Mouse (Mus musculus) mesoderm, embryonic 11.5 days (tissue): Measurements from ENCODE around the gene Akap3.

Experiments
- DNase-seq: peaks from one replicate; pipeline ENCODE4 v3.0.0-alpha.2; 2012; ENCODE audit warnings: low read depth, low spot score

Gene Akap3

GRCm38 (mm10) chr6:126852881-126853280 is at the start of gene Akap3:
Gene Akap3, plus strand, starts transcription at chr6:126853098.
- no peak for DNase-seq

GRCm38 (mm10) chr6:126806783-126807182 is 46.1 kb upstream of the Akap3 start:
- peak; percentile 6 for DNase-seq

GRCm38 (mm10) chr6:126808134-126808533 is 44.8 kb upstream of the Akap3 start:
- no peak for DNase-seq

- DNase-seq = no peak
Measured at GRCm38 (mm10) chr6:126808561-126808960, 44.3 kb upstream of the Akap3 start.

- DNase-seq = no peak
Measured at GRCm38 (mm10) chr6:126811481-126811880, 41.4 kb upstream of the Akap3 start.

- DNase-seq = no peak
Measured at GRCm38 (mm10) chr6:126815206-126815750, 37.6 kb upstream of the Akap3 start.

GRCm38 (mm10) chr6:126816338-126816737 is 36.6 kb upstream of the Akap3 start:
- no peak for DNase-seq

- DNase-seq = no peak
Measured at GRCm38 (mm10) chr6:126823087-126823486, 29.8 kb upstream of the Akap3 start.

GRCm38 (mm10) chr6:126836628-126837027 is 16.3 kb upstream of the Akap3 start:
- DNase-seq = no peak

GRCm38 (mm10) chr6:126848712-126849704 is 3.9 kb upstream of the Akap3 start, which contains the start of gene Ndufa9:
Gene Ndufa9, minus strand, starts transcription at chr6:126849136.
- peak; percentile 94 for DNase-seq

GRCm38 (mm10) chr6:126877118-126877517 is 24.2 kb downstream of the Akap3 start:
- DNase-seq = no peak

- no peak for DNase-seq
Measured at GRCm38 (mm10) chr6:126907378-126907777, 54.5 kb downstream of the Akap3 start.

- DNase-seq = peak; percentile 4
Measured at GRCm38 (mm10) chr6:126907876-126908275, 55.0 kb downstream of the Akap3 start.

- no peak for DNase-seq
Measured at GRCm38 (mm10) chr6:126910727-126911126, 57.8 kb downstream of the Akap3 start.

- DNase-seq = no peak
Measured at GRCm38 (mm10) chr6:126914928-126915327, 62.0 kb downstream of the Akap3 start.

GRCm38 (mm10) chr6:126921111-126921881 is 68.4 kb downstream of the Akap3 start, which contains the start of gene Dyrk4:
Gene Dyrk4, minus strand, starts transcription at chr6:126921839.
- DNase-seq = no peak
